Mouse (Mus musculus) urinary bladder, postnatal 14 days (tissue): ENCODE results near the gene Gm3448.
"Not testable (repeated sequence)": the region's sequence is repeated elsewhere in the genome, so short reads cannot be mapped to it uniquely, and the experiment has no call there.

Experiments used
- DNase-seq: peaks from one replicate; pipeline ENCODE4 v3.0.0; 2021; ENCODE audit warnings: low spot score

The Gm3448 gene

GRCm38 (mm10) chr17:15041175-15041729 lies at the start of gene Gm3448, which contains the start of the genes Ermard and Tcte3:
TSS of gene Gm3448 (minus strand) at chr17:15041537.
TSS of gene Ermard (plus strand) at chr17:15041208.
TSS of gene Tcte3 (minus strand) at chr17:15041488.
- DNase-seq = not testable (repeated sequence)

GRCm38 (mm10) chr17:15088591-15089001 lies 47.3 kb upstream of the Gm3448 start:
- no peak for DNase-seq

GRCm38 (mm10) chr17:15088166-15088565 lies 46.8 kb upstream of the Gm3448 start:
- DNase-seq = no peak

GRCm38 (mm10) chr17:15085006-15085405 lies 43.7 kb upstream of the Gm3448 start:
- DNase-seq = no peak

GRCm38 (mm10) chr17:15084226-15084848 lies 43.0 kb upstream of the Gm3448 start:
- no peak for DNase-seq

- DNase-seq = peak; percentile 16
Observed at GRCm38 (mm10) chr17:15077536-15077935, 36.2 kb upstream of the Gm3448 start.

- DNase-seq = peak; percentile 28
Observed at GRCm38 (mm10) chr17:15075033-15075432, 33.7 kb upstream of the Gm3448 start.

- no peak for DNase-seq
Observed at GRCm38 (mm10) chr17:15072211-15072610, 30.9 kb upstream of the Gm3448 start.

GRCm38 (mm10) chr17:15069124-15069523 lies 27.8 kb upstream of the Gm3448 start:
- DNase-seq = no peak

- DNase-seq = no peak
Observed at GRCm38 (mm10) chr17:15068040-15068792, 26.9 kb upstream of the Gm3448 start.

- DNase-seq = no peak
Observed at GRCm38 (mm10) chr17:15066911-15067310, 25.6 kb upstream of the Gm3448 start.

- DNase-seq = no peak
Observed at GRCm38 (mm10) chr17:15066066-15066465, 24.7 kb upstream of the Gm3448 start.

- peak; percentile 60 for DNase-seq
Observed at GRCm38 (mm10) chr17:15065391-15066024, 24.2 kb upstream of the Gm3448 start.

- DNase-seq = no peak
Observed at GRCm38 (mm10) chr17:15060356-15060755, 19.0 kb upstream of the Gm3448 start.

- no peak for DNase-seq
Observed at GRCm38 (mm10) chr17:15059646-15060045, 18.3 kb upstream of the Gm3448 start.

- no peak for DNase-seq
Observed at GRCm38 (mm10) chr17:15058161-15058591, 16.8 kb upstream of the Gm3448 start.

- no peak for DNase-seq
Observed at GRCm38 (mm10) chr17:15055925-15056324, 14.6 kb upstream of the Gm3448 start.

GRCm38 (mm10) chr17:15053829-15054200 lies 12.5 kb upstream of the Gm3448 start:
- DNase-seq = not testable (repeated sequence)

- DNase-seq = not testable (repeated sequence)
Observed at GRCm38 (mm10) chr17:15053183-15053828, 12.0 kb upstream of the Gm3448 start.

GRCm38 (mm10) chr17:15052766-15053165 lies 11.4 kb upstream of the Gm3448 start:
- not testable (repeated sequence) for DNase-seq

GRCm38 (mm10) chr17:15050338-15050737 lies 9.0 kb upstream of the Gm3448 start:
- not testable (repeated sequence) for DNase-seq

- not testable (repeated sequence) for DNase-seq
Observed at GRCm38 (mm10) chr17:15040455-15040854, 882 bp downstream of the Gm3448 start.
